Mouse (Mus musculus) liver, embryonic 11.5 days (tissue): ENCODE measurements at regions not wholly inside any gene's neighbourhood (a gene's known extent, or its start where the extent isn't known, plus 50 kb on each side); places are given as distances from the start of the nearest gene placed in this dataset.
"Not testable (repeated sequence)": the region's sequence is repeated elsewhere in the genome, so short reads cannot be mapped to it uniquely, and the experiment has no call there.

Experiments used
- ATAC-seq: fragments of 200-750 bp; cut with Nextera tagmentation; replicated peaks from 2 replicates; pipeline ENCODE4 v1.8.0; 2017; ENCODE audit warnings: moderate number of reproducible peaks, mild to moderate bottlenecking, moderate TSS enrichment, moderate library complexity; ENCODE audit not compliant: low FRiP score
- DNase-seq: peaks from one replicate; pipeline ENCODE4 v3.0.0-alpha.2; 2017; ENCODE audit warnings: low spot score
- H3K27ac ChIP-seq: fragments of 300-500 bp; sonication (generic); 2 replicates; pipeline ENCODE4 v1.5.1; 2014; ENCODE audit warnings: mild to moderate bottlenecking, low read depth, low read length, control low read depth
- H3K27me3 ChIP-seq: fragments of 300-500 bp; sonication (generic); replicated peaks from 2 replicates; pipeline ENCODE4 v1.6.1; 2014; ENCODE audit warnings: low read length, mixed read lengths; ENCODE audit not compliant: control insufficient read depth, insufficient read depth
- H3K36me3 ChIP-seq: fragments of 300-500 bp; sonication (generic); 2 replicates; pipeline ENCODE4 v1.6.1; 2014; ENCODE audit warnings: mild to moderate bottlenecking, low read length, moderate library complexity, mixed read lengths; ENCODE audit not compliant: control insufficient read depth, insufficient read depth
- H3K4me1 ChIP-seq: fragments of 300-500 bp; sonication (generic); replicated peaks from 2 replicates; pipeline ENCODE4 v1.6.1; 2014; ENCODE audit warnings: low read length, mixed read lengths; ENCODE audit not compliant: control insufficient read depth, insufficient read depth
- H3K4me2 ChIP-seq: fragments of 300-500 bp; sonication (generic); 2 replicates; pipeline ENCODE4 v1.6.1; 2014; ENCODE audit warnings: mild to moderate bottlenecking, control low read depth, moderate library complexity
- H3K4me3 ChIP-seq: fragments of 300-500 bp; sonication (generic); 2 replicates; pipeline ENCODE4 v1.5.1; 2014; ENCODE audit warnings: low read depth, low read length, control low read depth
- H3K9ac ChIP-seq: fragments of 300-500 bp; sonication (generic); 2 replicates; pipeline ENCODE4 v1.6.1; 2014; ENCODE audit warnings: low read depth, low read length, control low read depth
- H3K9me3 ChIP-seq: fragments of 300-500 bp; sonication (generic); 2 replicates; pipeline ENCODE4 v1.6.1; 2016; ENCODE audit warnings: low read length, inconsistent platforms, mixed read lengths; ENCODE audit not compliant: control insufficient read depth
- WGBS: fragments of 180-500 bp; shearing (Covaris S2); extraction: QIAGEN DNeasy Blood & Tissue Kit; methylation state at CpG from one replicate; pipeline ENCODE4 v1.1.7; 2014; 5-methylcytosine and 5-hydroxymethylcytosine counted together

- WGBS = 69% methylated on average over 6 of the region's 6 CpGs
- Histone ChIP-seq H3K9ac (no peak overlapping the region), H3K27me3 (no peaks in the 10 kb centered on the region), H3K9me3 (no peaks in the 10 kb centered on the region), H3K4me1 (no peaks in the 10 kb centered on the region), H3K4me3 (no peak overlapping the region), H3K4me2 (no peak overlapping the region), H3K27ac (no peak overlapping the region), H3K36me3 (no peaks in the 10 kb centered on the region)
- ATAC-seq = no peak
- DNase-seq = no peak
Observed at GRCm38 (mm10) chr7:137576251-137576650, 138.8 kb downstream of the Glrx3 start.

GRCm38 (mm10) chr7:137583556-137583955 lies 146.1 kb downstream of the Glrx3 start:
- Histone ChIP-seq H3K27ac (no peak overlapping the region), H3K9ac (no peak overlapping the region), H3K36me3 (no peaks in the 10 kb centered on the region), H3K4me3 (no peak overlapping the region), H3K27me3 (no peaks in the 10 kb centered on the region), H3K9me3 (no peaks in the 10 kb centered on the region), H3K4me2 (no peak overlapping the region), H3K4me1 (no peaks in the 10 kb centered on the region)
- 73% methylated on average over 2 of the region's 2 CpGs for WGBS
- no peak for ATAC-seq
- no peak for DNase-seq

GRCm38 (mm10) chr7:137584916-137585315 lies 147.5 kb downstream of the Glrx3 start:
- not testable (repeated sequence) for DNase-seq, H3K9ac ChIP-seq, H3K4me2 ChIP-seq, H3K4me1 ChIP-seq, H3K36me3 ChIP-seq, ATAC-seq, H3K27ac ChIP-seq, H3K27me3 ChIP-seq, H3K9me3 ChIP-seq, H3K4me3 ChIP-seq
- 74% methylated on average over 4 of the region's 4 CpGs for WGBS

- WGBS = 44% methylated on average over 8 of the region's 8 CpGs
- H3K4me3 ChIP-seq = no peak overlapping the region
- no peak for DNase-seq
- no peak for ATAC-seq
- no peaks in the 10 kb centered on the region for H3K27me3 ChIP-seq
- no peak overlapping the region for H3K27ac ChIP-seq
- no peaks in the 10 kb centered on the region for H3K36me3 ChIP-seq
- H3K9ac ChIP-seq = no peak overlapping the region
- no peak overlapping the region for H3K4me2 ChIP-seq
- H3K9me3 ChIP-seq = no peaks in the 10 kb centered on the region
- H3K4me1 ChIP-seq = no peaks in the 10 kb centered on the region
Observed at GRCm38 (mm10) chr7:137593570-137593969, 156.2 kb downstream of the Glrx3 start.

- H3K4me3 ChIP-seq = no peak overlapping the region
- H3K27me3 ChIP-seq = no peaks in the 10 kb centered on the region
- no peaks in the 10 kb centered on the region for H3K9me3 ChIP-seq
- WGBS = 73% methylated on average over 4 of the region's 4 CpGs
- DNase-seq = no peak
- ATAC-seq = no peak
- no peaks in the 10 kb centered on the region for H3K4me1 ChIP-seq
- H3K9ac ChIP-seq = no peak overlapping the region
- H3K27ac ChIP-seq = no peak overlapping the region
- no peak overlapping the region for H3K4me2 ChIP-seq
- no peaks in the 10 kb centered on the region for H3K36me3 ChIP-seq
Observed at GRCm38 (mm10) chr7:137595567-137595966, 158.2 kb downstream of the Glrx3 start.

- H3K9ac ChIP-seq = no peak overlapping the region
- no peak overlapping the region for H3K4me3 ChIP-seq
- H3K27me3 ChIP-seq = no peaks in the 10 kb centered on the region
- H3K4me1 ChIP-seq = no peaks in the 10 kb centered on the region
- WGBS = 69% methylated on average over 7 of the region's 7 CpGs
- H3K4me2 ChIP-seq = no peak overlapping the region
- DNase-seq (no peak), ATAC-seq (no peak)
- H3K36me3 ChIP-seq = no peaks in the 10 kb centered on the region
- no peak overlapping the region for H3K27ac ChIP-seq
- H3K9me3 ChIP-seq = no peaks in the 10 kb centered on the region
Observed at GRCm38 (mm10) chr7:137596161-137596560, 158.7 kb downstream of the Glrx3 start.

GRCm38 (mm10) chr7:137603039-137603438 lies 165.6 kb downstream of the Glrx3 start:
- Histone ChIP-seq H3K9me3 (no peaks in the 10 kb centered on the region), H3K4me3 (no peak overlapping the region), H3K27ac (no peak overlapping the region), H3K36me3 (no peaks in the 10 kb centered on the region), H3K4me2 (no peak overlapping the region), H3K4me1 (no peaks in the 10 kb centered on the region), H3K27me3 (no peaks in the 10 kb centered on the region), H3K9ac (no peak overlapping the region)
- ATAC-seq (no peak; the same call in 1 of the 2 replicates), DNase-seq (peak; percentile 51)
- WGBS = 8% methylated on average over 8 of the region's 8 CpGs

- DNase-seq = no peak
- no peak for ATAC-seq
- no peaks in the 10 kb centered on the region for H3K9me3 ChIP-seq
Observed at GRCm38 (mm10) chr7:137609752-137610151, 172.3 kb downstream of the Glrx3 start.

GRCm38 (mm10) chr7:137611363-137611762 lies 173.9 kb downstream of the Glrx3 start:
- 72% methylated on average over 6 of the region's 6 CpGs for WGBS
- Histone ChIP-seq H3K9me3 (no peaks in the 10 kb centered on the region), H3K4me3 (no peak overlapping the region), H3K27ac (no peak overlapping the region), H3K9ac (no peak overlapping the region), H3K4me2 (no peak overlapping the region), H3K36me3 (no peaks in the 10 kb centered on the region), H3K27me3 (no peaks in the 10 kb centered on the region), H3K4me1 (no peaks in the 10 kb centered on the region)
- DNase-seq = no peak
- ATAC-seq = no peak

More at GRCm38 (mm10) chr7:137609752-137610151, 172.3 kb downstream of the Glrx3 start:
- Histone ChIP-seq H3K4me2 (no peak overlapping the region), H3K4me3 (no peak overlapping the region), H3K9ac (no peak overlapping the region), H3K27ac (no peak overlapping the region), H3K4me1 (no peaks in the 10 kb centered on the region), H3K27me3 (no peaks in the 10 kb centered on the region), H3K36me3 (no peaks in the 10 kb centered on the region)
- WGBS = 49% methylated on average over 6 of the region's 6 CpGs
